Mouse (Mus musculus): ENCODE measurements around the gene Hira.

Hira gene

GRCm38 (mm10) chr16:18876442-18877308 lies at the start of gene Hira, which contains the start of gene Mrpl40:
TSS of gene Hira (plus strand) at chr16:18877037.
TSS of gene Mrpl40 (minus strand) at chr16:18876862.
- TF ChIP-seq GATA4 (IDR thresholded peaks at IDR 0.05; ENCODE audit: insufficient replicate concordance, low read length) = no peak; the same call in 1 of the 2 replicates

GRCm38 (mm10) chr16:18828630-18829029 lies 48.2 kb upstream of the Hira start:
- TF ChIP-seq GATA4 (IDR thresholded peaks at IDR 0.05; ENCODE audit: insufficient replicate concordance, low read length) = no peak

- TF ChIP-seq GATA4 (IDR thresholded peaks at IDR 0.05; ENCODE audit: insufficient replicate concordance, low read length) = no peak
Measured at GRCm38 (mm10) chr16:18829102-18829501, 47.7 kb upstream of the Hira start.

- no peak for TF ChIP-seq GATA4 (IDR thresholded peaks at IDR 0.05; ENCODE audit: insufficient replicate concordance, low read length)
Measured at GRCm38 (mm10) chr16:18833486-18833885, 43.4 kb upstream of the Hira start.

- no peak for TF ChIP-seq GATA4 (IDR thresholded peaks at IDR 0.05; ENCODE audit: insufficient replicate concordance, low read length)
Measured at GRCm38 (mm10) chr16:18836073-18836467, 40.8 kb upstream of the Hira start.

GRCm38 (mm10) chr16:18836468-18837208 lies 40.2 kb upstream of the Hira start, which contains the start of the genes 2510002D24Rik and Gm28539:
TSS of gene 2510002D24Rik (plus strand) at chr16:18836578.
TSS of gene Gm28539 (plus strand) at chr16:18836584.
- TF ChIP-seq GATA4 (IDR thresholded peaks at IDR 0.05; ENCODE audit: insufficient replicate concordance, low read length) = no peak

GRCm38 (mm10) chr16:18838346-18838745 lies 38.5 kb upstream of the Hira start:
- no peak for TF ChIP-seq GATA4 (IDR thresholded peaks at IDR 0.05; ENCODE audit: insufficient replicate concordance, low read length)

- no peak for TF ChIP-seq GATA4 (IDR thresholded peaks at IDR 0.05; ENCODE audit: insufficient replicate concordance, low read length)
Measured at GRCm38 (mm10) chr16:18846301-18846820, 30.5 kb upstream of the Hira start.

- TF ChIP-seq GATA4 (IDR thresholded peaks at IDR 0.05; ENCODE audit: insufficient replicate concordance, low read length) = no peak
Measured at GRCm38 (mm10) chr16:18858551-18858950, 18.3 kb upstream of the Hira start.

GRCm38 (mm10) chr16:18860186-18860585 lies 16.7 kb upstream of the Hira start:
- no peak for TF ChIP-seq GATA4 (IDR thresholded peaks at IDR 0.05; ENCODE audit: insufficient replicate concordance, low read length)

- TF ChIP-seq GATA4 (IDR thresholded peaks at IDR 0.05; ENCODE audit: insufficient replicate concordance, low read length) = no peak
Measured at GRCm38 (mm10) chr16:18876091-18876441, 771 bp upstream of the Hira start.

- TF ChIP-seq GATA4 (IDR thresholded peaks at IDR 0.05; ENCODE audit: insufficient replicate concordance, low read length) = no peak
Measured at GRCm38 (mm10) chr16:18877386-18878090, 701 bp downstream of the Hira start.

- TF ChIP-seq GATA4 (IDR thresholded peaks at IDR 0.05; ENCODE audit: insufficient replicate concordance, low read length) = no peak
Measured at GRCm38 (mm10) chr16:18878091-18878720, 1.4 kb downstream of the Hira start.

GRCm38 (mm10) chr16:18884044-18884443 lies 7.2 kb downstream of the Hira start:
- no peak for TF ChIP-seq GATA4 (IDR thresholded peaks at IDR 0.05; ENCODE audit: insufficient replicate concordance, low read length)
